Mouse (Mus musculus): ENCODE results near the gene Dgkq.
"Not testable (repeated sequence)": the region's sequence is repeated elsewhere in the genome, so short reads cannot be mapped to it uniquely, and the experiment has no call there.

Gene Dgkq

GRCm38 (mm10) chr5:108653341-108653740 is 16.1 kb downstream of the Dgkq start:
- DNase-seq: no peak

DNA sequence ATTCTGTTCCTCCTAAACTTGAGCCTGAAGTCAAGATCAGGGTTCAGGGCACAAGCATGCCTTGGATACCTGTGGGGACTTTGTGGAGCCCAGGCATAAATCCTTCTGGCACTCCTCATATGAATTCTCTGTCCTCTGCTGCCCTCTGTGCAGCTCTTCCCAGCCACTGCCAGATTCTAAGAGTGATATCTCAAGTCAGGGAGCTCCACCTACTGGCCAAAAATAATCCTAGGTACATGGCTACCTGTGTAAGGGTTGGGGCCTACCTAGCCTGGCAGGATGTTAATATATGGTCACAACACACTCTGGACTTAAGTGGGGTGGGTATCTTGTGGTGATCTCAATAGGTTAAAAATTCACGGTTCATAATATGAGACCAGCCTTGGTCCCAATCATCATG is 17.6 kb downstream of the Dgkq start:
- DNase-seq: peak; percentile 77

GRCm38 (mm10) chr5:108651136-108651720 is 18.2 kb downstream of the Dgkq start:
- DNase-seq: no peak

DNA sequence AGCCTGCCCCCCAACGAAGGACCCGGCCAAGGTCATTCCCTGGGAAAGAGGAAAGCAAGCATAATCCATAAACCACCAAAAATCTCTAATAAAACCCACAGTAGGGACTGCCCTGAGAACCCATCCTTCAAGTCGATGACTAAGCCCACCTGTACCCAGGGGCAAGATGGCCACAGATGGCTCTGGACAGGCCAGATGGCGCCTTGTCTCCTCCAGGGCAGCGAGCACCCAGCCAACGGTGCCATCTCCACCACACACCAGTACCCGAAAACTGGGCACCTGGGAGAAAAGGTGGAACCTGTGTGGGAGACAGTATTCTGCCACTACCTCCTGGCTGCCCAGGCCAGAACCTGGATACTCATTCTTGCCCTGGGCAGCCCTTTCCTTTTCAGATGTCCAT is 19.1 kb downstream of the Dgkq start:
- DNase-seq: no peak

DNA sequence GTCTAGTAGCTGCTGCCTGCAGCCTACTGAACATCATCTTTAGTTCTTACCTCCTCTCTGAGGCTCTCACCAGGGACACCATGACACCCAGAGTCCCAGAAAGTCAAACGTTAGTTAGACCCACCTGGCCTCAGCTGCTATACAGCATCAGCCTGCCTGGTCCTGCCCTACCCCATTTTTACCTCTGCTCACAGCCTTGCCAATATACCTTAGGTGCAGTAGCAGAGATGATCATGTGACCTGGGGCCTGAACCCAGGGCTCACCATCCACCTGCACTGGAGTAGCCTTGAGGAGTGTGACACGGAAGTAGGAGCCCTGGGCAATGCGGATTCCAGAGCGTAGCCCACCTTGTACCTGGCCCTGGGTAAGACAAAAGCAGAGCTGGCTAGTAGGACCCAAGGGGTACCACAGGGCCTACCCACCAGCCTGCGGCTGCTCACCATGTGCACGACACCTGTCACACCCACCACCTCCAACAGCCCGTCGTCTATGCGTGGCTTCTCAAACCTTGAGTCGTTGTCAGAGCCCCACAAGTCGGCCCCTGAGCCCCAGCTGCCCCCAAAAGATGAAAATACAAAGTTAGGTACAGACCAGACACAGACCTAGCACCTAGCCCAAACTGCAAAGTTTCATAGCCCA is 20.4 kb downstream of the Dgkq start:
- DNase-seq: no peak

DNA sequence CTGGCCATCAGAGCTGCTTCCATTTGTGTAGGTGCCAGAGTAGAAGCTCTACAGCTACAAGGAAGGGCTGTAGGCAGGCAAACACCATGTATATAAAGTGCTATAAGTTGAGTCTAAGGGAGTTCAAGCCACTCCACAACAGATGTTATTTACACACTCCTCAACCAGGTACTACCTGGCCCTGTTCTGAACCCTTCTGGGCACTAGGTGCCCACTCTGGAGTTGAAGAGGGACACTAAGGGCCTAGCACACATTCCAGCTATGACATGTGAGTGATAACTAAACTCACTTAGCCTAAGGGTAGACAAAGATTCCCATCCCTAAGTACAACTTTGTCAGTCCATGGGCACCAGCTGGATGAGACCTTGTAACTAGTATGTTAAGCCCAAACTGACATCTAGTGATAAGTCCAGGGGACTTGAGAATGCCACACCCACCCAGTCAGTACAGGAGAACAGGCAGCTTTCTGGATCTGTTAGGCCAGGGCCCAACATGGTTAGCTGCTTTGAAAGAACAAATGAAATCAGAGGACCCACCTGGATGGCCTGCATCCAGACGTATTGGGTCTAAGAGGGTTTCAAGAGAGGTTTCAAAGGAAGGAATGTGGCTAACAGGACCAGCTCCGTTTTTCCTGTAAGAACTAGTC is 21.5 kb downstream of the Dgkq start:
- DNase-seq: no peak

DNA sequence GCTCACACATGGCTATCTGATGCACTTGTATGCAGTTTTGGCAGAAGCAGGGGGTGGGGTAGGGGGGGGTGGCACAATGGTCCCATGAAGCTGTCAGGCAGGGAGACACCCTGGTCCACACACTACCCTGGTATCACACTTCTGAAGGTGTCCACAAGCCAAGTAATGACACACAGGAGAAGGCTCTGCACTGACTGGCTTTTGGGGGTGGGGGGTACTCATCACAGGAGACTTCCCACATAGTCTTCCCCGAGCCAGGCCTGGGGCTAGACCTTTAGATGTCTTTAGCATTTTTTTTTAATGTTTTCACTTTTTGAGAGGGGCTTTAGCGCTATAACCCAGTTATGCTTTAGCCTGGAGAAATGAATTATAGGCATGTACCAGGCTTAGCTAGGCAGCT is 22.2 kb downstream of the Dgkq start:
- no peak for DNase-seq

DNA sequence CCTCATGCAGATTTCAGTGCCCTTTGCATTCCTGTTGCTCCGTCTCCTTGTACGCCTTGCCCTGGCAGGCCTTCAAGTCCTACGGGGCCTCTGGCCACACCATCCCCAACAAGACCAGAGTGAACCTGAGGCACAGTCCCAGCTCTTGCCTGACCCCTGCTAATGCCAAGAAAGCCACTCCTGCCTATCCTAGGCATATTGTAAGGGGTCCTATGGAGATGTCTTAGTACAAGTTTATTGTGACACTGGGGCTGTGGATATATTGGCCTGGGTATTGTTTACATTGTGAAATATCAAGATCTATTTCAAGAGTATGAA is 23.2 kb downstream of the Dgkq start:
- no peak for DNase-seq

GRCm38 (mm10) chr5:108645651-108646342 is 23.7 kb downstream of the Dgkq start:
- no peak for DNase-seq

- no peak for DNase-seq
These were observed 25.8 kb downstream of the Dgkq start for GRCm38 (mm10) chr5:108643674-108644073.

- no peak for DNase-seq
These were observed 33.3 kb downstream of the Dgkq start for GRCm38 (mm10) chr5:108636172-108636571.

- not testable (repeated sequence) for DNase-seq
These were observed 35.4 kb downstream of the Dgkq start for GRCm38 (mm10) chr5:108634088-108634487.

DNA sequence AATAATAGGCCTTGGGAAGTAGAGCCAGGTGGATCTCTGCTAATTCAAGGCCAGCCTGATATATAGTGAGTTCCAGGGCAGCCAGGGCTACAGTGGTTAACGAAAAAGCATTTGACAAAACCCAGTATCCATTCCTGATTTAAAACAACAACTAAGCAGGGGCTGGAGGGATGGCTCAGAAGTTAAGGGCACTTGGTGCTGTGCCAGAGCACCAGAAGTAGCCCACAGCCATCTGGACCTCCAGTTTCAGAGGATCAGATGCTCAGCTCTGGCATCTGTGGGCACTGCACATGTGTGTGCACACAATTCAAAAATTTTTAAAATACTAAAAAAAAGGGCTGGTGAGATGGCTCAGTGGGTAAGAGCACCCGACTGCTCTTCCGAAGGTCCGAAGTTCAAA is 35.8 kb downstream of the Dgkq start:
- no peak for DNase-seq

DNA sequence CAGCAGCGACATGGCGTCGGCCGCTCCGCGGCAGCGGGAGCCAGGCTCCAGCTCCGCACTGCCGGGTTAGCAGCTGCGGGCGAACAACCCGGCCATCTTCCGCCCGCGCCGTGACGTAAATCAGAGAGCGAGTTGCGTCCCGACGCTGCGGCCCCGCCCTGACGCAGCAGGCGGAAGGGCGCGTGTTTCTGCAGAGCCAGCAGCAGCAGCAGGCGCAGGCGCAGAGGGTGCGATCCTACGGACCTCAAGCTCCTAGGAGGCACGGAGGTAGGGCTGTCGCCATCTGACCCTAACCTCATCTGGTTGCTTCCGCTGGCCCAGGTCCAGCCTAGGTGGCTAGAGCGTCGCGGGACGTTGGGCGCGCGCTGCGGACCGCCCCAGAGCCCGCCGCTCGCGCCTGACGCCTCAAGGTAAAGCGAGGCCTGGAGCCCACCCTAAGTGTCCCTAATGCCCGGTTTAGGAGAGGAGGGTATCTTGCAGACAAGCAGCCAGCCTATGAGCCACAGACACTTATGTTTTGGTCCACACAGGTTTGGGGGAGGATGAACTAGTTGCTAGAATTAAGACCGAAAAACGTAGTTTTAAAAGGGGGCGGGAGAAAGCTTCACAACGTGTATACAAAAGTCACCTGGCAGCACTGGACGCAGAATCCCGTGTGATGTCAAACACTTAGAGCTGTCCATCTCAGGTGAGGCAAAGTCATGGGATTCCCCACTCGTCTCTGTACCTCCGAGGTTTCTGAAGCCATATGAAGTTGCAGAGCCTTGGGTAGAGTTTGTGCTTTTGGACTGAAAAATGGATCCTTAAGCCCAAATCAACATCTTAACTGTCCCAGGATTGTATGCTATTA is 39.6 kb downstream of the Dgkq start, which contains the start of the genes Gak and Tmem175:
TSS of gene Gak (minus strand) at position 122 of the 850 bp plus-strand sequence.
TSS of gene Tmem175 (plus strand) at position 137 of the 850 bp plus-strand sequence.
- peak; percentile 95 for DNase-seq

DNA sequence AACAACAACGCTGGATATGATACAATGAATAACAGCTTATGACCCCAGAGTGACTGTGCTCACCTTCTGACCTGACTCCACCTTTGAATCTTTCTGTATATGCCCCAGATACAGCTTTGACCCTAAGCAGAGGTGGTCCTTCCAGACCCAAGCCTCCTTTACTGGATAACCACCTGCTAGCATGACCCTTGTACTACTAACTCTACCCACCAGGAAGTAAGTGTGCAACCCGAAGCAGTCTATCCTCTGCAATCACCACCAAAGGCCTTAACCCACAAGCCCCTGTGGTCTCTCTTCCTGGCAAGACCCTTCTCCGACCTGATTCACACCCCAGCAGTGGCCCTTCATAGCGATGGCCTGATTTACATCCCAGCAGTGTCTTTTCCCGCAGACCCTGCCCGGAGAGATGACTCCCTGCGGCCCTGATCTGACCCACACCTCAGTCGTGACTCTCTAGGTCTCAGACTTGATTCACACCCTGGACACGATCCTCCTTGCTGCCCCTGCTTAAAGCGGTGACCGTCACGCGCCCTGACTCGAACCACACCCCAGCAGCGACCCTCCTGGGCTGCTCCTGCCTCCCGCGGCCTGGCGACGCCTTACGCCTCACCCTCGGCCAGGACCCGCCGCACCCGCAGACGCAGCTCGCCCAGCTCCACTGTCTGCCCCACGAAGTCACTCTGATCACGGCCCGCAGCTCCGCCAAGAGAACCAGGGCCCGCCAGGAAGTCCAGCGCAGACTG is 40.4 kb downstream of the Dgkq start:
- no peak for DNase-seq

DNA sequence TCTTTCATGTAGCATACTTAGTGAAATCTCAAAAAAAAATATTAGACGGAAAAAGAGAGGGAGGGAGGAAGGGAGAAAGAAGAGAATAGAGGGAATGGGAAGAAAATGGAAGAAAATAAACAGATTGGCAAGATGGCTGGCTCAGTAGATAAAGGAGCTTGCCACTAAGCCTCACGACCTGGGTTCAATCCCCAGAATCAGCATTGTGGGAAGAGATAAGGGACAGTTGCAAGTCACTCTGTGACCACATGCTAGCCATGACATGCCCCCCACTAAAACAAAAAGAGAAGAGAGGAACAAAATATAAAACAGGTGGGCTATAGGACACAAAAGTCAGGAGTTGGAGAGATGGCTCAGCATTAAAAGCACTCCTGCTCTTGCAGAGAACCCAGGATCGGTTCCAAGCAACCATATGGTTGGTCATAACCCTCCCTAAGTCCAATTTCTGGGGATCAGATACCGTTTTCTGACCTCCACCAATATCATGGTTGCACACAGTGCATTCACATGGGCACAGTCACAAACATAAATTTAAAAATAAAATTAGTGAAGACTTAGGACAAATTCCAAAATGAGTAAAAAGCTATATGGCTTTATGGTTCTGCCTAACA is 43.3 kb downstream of the Dgkq start:
- DNase-seq: no peak

DNA sequence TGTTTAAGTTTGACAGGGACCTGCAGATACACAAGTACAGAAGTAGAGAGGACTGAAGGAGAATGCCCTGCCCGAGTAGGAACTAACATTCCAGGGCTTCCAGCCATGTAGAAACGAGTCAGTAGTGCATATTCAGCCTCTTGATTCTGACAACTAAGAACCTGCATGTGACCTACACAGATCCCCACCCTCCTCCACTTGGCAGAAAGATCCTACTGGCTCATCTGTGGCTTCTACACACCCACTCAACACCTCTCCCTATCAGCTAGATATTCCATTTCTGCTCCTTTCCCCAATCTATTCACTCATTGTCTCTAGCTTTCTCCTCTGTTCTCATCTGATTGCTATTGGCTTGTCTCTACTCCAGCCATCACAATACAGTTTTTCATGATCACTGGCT is 47.6 kb downstream of the Dgkq start:
- no peak for DNase-seq

DNA sequence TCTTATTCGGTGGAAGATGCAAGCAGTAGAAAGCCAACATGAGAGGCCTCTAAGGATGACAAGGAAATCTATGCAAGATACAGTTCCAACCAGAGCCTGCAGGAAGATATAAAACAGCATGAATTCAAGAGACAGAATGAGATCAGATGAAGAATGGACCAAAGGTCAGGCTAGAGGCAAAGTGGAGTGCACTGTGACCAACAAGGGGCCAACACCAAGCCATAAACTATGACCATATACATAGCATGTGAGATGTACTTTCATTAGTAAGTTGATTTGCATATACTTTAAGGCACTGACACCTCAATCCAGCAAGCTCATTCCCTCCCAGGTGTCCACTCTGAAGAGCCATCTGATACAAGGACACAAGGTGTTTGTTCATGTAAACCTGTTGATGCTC is 59.0 kb downstream of the Dgkq start:
- DNase-seq: no peak

DNA sequence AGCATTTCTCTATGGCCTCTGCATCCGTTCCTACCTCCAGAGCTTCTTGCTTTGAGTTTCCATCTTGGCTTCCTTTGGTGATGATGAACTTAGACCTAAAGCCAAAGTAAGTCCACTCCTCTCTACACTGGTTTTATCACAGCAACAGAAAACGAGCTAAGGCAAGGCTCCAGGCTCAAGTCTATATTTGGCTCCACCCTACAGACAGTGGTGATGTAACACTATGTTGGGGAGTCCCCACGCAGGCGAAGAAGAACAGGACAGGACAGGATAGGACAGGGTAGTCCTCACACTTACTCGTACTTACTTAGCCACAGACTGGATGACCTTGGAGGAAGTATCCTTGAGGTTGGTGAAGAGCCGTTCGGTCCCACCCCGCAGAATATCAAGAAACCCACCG is 66.9 kb downstream of the Dgkq start:
- no peak for DNase-seq

DNA sequence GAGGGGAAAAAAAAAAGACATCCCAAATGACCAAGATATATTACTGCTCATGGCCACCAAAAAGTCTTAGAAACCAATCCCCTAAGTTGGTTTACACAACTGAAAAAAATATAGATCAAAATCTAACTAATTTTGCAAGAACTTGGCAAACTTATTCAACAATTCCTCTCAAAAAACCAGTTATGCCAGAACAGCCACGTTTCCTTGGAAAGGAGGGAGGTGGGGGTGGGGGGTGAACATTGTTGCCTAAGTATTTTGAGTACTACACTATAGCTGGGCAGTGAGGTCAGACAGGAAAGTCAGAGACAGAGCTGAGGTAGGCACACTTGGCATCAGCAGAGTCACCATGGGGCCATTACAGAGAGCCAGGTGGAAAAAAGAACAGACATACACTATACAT is 69.5 kb downstream of the Dgkq start:
- peak; percentile 24 for DNase-seq

All from lung, postnatal 10 days (tissue).